Mouse (Mus musculus) CH12.LX (cell line): Measurements from ENCODE around the gene Il1rap.

ENCODE experiments used
- CTCF ChIP-seq, 2 experiments: IDR thresholded peaks in 1 of 2; conservative IDR thresholded peaks in 1 of 2; 2 replicates each; pipeline ENCODE4 v1.5.1; 2011 to 2012; ENCODE audit warnings: low read depth in 2 of 2, low read length in 2 of 2, improper control_type of control experiment in 1 of 2, inconsistent platforms in 1 of 2, mild to moderate bottlenecking in 1 of 2, moderate library complexity in 1 of 2
- ELF1 ChIP-seq: IDR thresholded peaks from 2 replicates; pipeline ENCODE4 v1.6.1; 2014; ENCODE audit warnings: low read depth, mild to moderate bottlenecking, inconsistent platforms, low read length, improper control_type of control experiment
- EP300 ChIP-seq: IDR thresholded peaks from 2 replicates; pipeline ENCODE4 v1.6.1; 2011; ENCODE audit warnings: low read length, improper control_type of control experiment
- GABPA ChIP-seq: IDR thresholded peaks from 2 replicates; pipeline ENCODE4 v1.6.1; 2012; ENCODE audit warnings: low read depth, low read length, improper control_type of control experiment, inconsistent platforms; ENCODE audit not compliant: insufficient replicate concordance
- HCFC1 ChIP-seq: IDR thresholded peaks from 2 replicates; pipeline ENCODE4 v1.6.1; 2012; ENCODE audit warnings: low read depth, mild to moderate bottlenecking, inconsistent platforms, low read length, improper control_type of control experiment
- IRF4 ChIP-seq: IDR thresholded peaks from 2 replicates; pipeline ENCODE4 v1.6.1; 2014; ENCODE audit warnings: low read depth, mild to moderate bottlenecking, inconsistent platforms, low read length, improper control_type of control experiment
- JUN ChIP-seq: IDR thresholded peaks from 2 replicates; pipeline ENCODE4 v1.6.1; 2011; ENCODE audit warnings: low read depth, mild to moderate bottlenecking, low read length, improper control_type of control experiment, moderate library complexity; ENCODE audit not compliant: insufficient read depth
- MAFK ChIP-seq: IDR thresholded peaks from 2 replicates; pipeline ENCODE4 v1.6.1; 2011; ENCODE audit warnings: low read length, improper control_type of control experiment; ENCODE audit not compliant: insufficient replicate concordance
- MAZ ChIP-seq: IDR thresholded peaks from 2 replicates; pipeline ENCODE4 v1.6.1; 2012; ENCODE audit warnings: low read depth, mild to moderate bottlenecking, inconsistent platforms, low read length, improper control_type of control experiment, moderate library complexity
- NELFE ChIP-seq: IDR thresholded peaks from 2 replicates; pipeline ENCODE4 v1.6.1; 2011; ENCODE audit warnings: low read depth, low read length, improper control_type of control experiment
- POLR2A ChIP-seq: IDR thresholded peaks from 2 replicates; pipeline ENCODE4 v1.6.1; 2011; ENCODE audit warnings: low read depth, mild to moderate bottlenecking, improper control_type of control experiment, low read length
- USF1 ChIP-seq: IDR thresholded peaks from 2 replicates; pipeline ENCODE4 v1.6.1; 2014; ENCODE audit warnings: low read depth, mild to moderate bottlenecking, inconsistent platforms, low read length, improper control_type of control experiment
- ZC3H11A ChIP-seq: IDR thresholded peaks from 2 replicates; pipeline ENCODE4 v1.6.1; 2012; ENCODE audit warnings: low read depth, mild to moderate bottlenecking, inconsistent platforms, low read length, improper control_type of control experiment

GRCm38 (mm10) chr16:26730941-26731340, 149.4 kb downstream of the Il1rap start:
- no peak for TF ChIP-seq IRF4
- TF ChIP-seq CTCF (conservative IDR thresholded peaks at IDR 0.05 in 1 of 2, IDR thresholded peaks at IDR 0.05 in 1 of 2; ENCODE audit: low read depth in 2 of 2, low read length in 2 of 2) = no peak
- TF ChIP-seq USF1 = no peak
- TF ChIP-seq MAFK = no peak
- no peak for TF ChIP-seq POLR2A
- TF ChIP-seq GABPA = no peak
- no peak for TF ChIP-seq EP300
- TF ChIP-seq HCFC1 = no peak
- no peak for TF ChIP-seq ELF1
- TF ChIP-seq NELFE = no peak
- no peak for TF ChIP-seq MAZ
- no peak for TF ChIP-seq ZC3H11A
- no peak for TF ChIP-seq JUN
